Mouse (Mus musculus) myocyte (in vitro differentiated cells): ENCODE data around the gene Rbm15b.

ENCODE experiments used
- E2F4 ChIP-seq: IDR thresholded peaks from one replicate; pipeline ENCODE4 v1.6.1; 2011; ENCODE audit warnings: mild to moderate bottlenecking, control low read depth, moderate library complexity; ENCODE audit not compliant: insufficient read depth
- POLR2A ChIP-seq: IDR thresholded peaks from one replicate; pipeline ENCODE4 v1.6.1; 2011; ENCODE audit warnings: low read depth, mild to moderate bottlenecking, control low read depth, moderate library complexity; ENCODE audit not compliant: insufficient read length
- TCF3 ChIP-seq: IDR thresholded peaks from one replicate; pipeline ENCODE4 v1.6.1; 2011; ENCODE audit warnings: low read depth, control low read depth; ENCODE audit not compliant: insufficient read length
- USF1 ChIP-seq: IDR thresholded peaks from one replicate; pipeline ENCODE4 v1.6.1; 2011; ENCODE audit warnings: low read depth, mild to moderate bottlenecking, control low read depth, moderate library complexity

DNA sequence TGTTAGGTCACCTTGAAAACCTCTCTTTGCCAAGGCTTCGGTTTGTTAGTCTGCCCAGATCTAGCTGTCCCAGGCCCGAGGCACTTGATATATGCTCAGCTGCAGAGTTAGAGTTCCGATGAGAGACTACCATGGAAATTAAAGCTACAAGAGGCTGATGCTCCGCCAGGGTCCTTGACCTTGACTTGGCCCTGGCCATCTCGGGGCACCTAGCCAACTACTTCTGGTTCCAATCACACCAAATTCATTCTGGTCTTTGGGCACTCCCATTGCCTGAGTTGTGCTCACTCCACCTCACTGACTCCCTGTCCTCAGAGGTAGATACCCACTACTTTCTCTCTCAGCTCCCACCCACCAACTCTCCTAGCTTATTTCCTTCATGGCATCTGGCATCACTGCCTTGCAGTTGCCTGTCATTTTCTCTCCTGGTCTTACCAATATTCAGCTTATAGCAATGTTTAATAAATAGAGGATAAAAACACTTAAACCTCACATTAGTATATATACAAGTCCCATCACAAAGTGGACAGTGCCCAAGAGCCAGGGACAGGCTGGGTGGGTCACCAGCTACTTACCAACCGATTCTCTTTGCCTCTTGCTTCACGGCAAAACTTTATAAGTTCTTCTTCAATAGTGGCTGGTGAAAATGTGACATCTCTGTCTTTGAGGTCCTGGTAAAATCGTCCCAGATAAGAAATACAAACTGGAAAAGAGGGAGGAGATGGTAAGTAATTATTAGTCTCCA is 3.4 kb upstream of the Rbm15b start:
- no peak for TF ChIP-seq E2F4
- TF ChIP-seq USF1, result no peak
- no peak for TF ChIP-seq TCF3
- no peak for TF ChIP-seq POLR2A
